Mouse (Mus musculus) CH12.LX (cell line): ENCODE measurements around the gene U2af2. TPM values are rescaled to one million over a fixed set of nuclear protein-coding genes. Genes with fewer than 3 reads are reported as not detected.

Source experiments
- DNase-seq: peaks from one replicate; pipeline ENCODE4 v3.0.0-alpha.2; 2013; ENCODE audit errors: extremely low read depth
- H3K27ac ChIP-seq: 2 replicates; pipeline ENCODE4 v1.5.1; 2012; ENCODE audit warnings: low read depth, mild to moderate bottlenecking, control low read depth, moderate library complexity; ENCODE audit not compliant: insufficient read depth
- H3K27me3 ChIP-seq: replicated peaks from 2 replicates; pipeline ENCODE3; 2012; ENCODE audit warnings: inconsistent platforms
- H3K36me3 ChIP-seq, 2 experiments: replicated peaks in 1 of 2; 2 replicates each; pipeline versions ENCODE3 to v1.6.1; 2012; ENCODE audit warnings: inconsistent platforms in 1 of 2, low read length in 1 of 2, mild to moderate bottlenecking in 1 of 2, mixed read lengths in 1 of 2, moderate library complexity in 1 of 2; ENCODE audit not compliant: control insufficient read depth in 1 of 2, insufficient read depth in 1 of 2
- H3K4me1 ChIP-seq, 2 experiments: 2 replicates each; pipeline ENCODE4 v1.6.1; 2012; ENCODE audit warnings: inconsistent platforms in 1 of 2, moderate library complexity in 1 of 2; ENCODE audit not compliant: insufficient read depth in 2 of 2, control insufficient read depth in 1 of 2
- H3K4me2 ChIP-seq: 2 replicates; pipeline ENCODE4 v1.6.1; 2012; ENCODE audit warnings: low read depth, mild to moderate bottlenecking, control low read depth; ENCODE audit not compliant: poor library complexity, insufficient read depth, severe bottlenecking
- H3K4me3 ChIP-seq, 3 experiments: fragments of 150-350 bp in 1 of 3; sonication (generic) in 1 of 3; replicated peaks in 1 of 3; 2 replicates each; pipeline versions ENCODE3 to v1.5.1; 2011 to 2012; ENCODE audit warnings: low read depth in 2 of 3, low read length in 2 of 3, mild to moderate bottlenecking in 2 of 3, moderate library complexity in 2 of 3, control low read depth in 1 of 3, improper control_type of control experiment in 1 of 3, inconsistent platforms in 1 of 3, mixed read lengths in 1 of 3; ENCODE audit not compliant: poor library complexity in 1 of 3
- H3K79me2 ChIP-seq: replicated peaks from 2 replicates; pipeline ENCODE4 v1.6.1; 2012; ENCODE audit warnings: mild to moderate bottlenecking, moderate library complexity; ENCODE audit not compliant: control insufficient read depth, poor library complexity, insufficient read depth, severe bottlenecking; ENCODE audit errors: extremely low read depth
- H3K9ac ChIP-seq: 2 replicates; pipeline ENCODE4 v1.6.1; 2012; ENCODE audit warnings: low read depth, mild to moderate bottlenecking, control low read depth, moderate library complexity; ENCODE audit not compliant: insufficient read depth
- H3K9me3 ChIP-seq: replicated peaks from 2 replicates; pipeline ENCODE3; 2012; ENCODE audit warnings: low read length, inconsistent platforms, mixed read lengths
- CHD1 ChIP-seq: IDR thresholded peaks from 2 replicates; pipeline ENCODE4 v1.6.1; 2012; ENCODE audit warnings: low read depth, low read length, improper control_type of control experiment, inconsistent platforms
- E2F4 ChIP-seq: IDR thresholded peaks from 2 replicates; pipeline ENCODE4 v1.6.1; 2011; ENCODE audit warnings: low read depth, low read length, improper control_type of control experiment; ENCODE audit not compliant: insufficient replicate concordance
- ELF1 ChIP-seq: IDR thresholded peaks from 2 replicates; pipeline ENCODE4 v1.6.1; 2014; ENCODE audit warnings: low read depth, mild to moderate bottlenecking, inconsistent platforms, low read length, improper control_type of control experiment
- ETS1 ChIP-seq: conservative IDR thresholded peaks from 2 replicates; pipeline ENCODE4 v1.6.1; 2012; ENCODE audit warnings: low read depth, mild to moderate bottlenecking, inconsistent platforms, low read length, improper control_type of control experiment, moderate library complexity
- HCFC1 ChIP-seq: IDR thresholded peaks from 2 replicates; pipeline ENCODE4 v1.6.1; 2012; ENCODE audit warnings: low read depth, mild to moderate bottlenecking, inconsistent platforms, low read length, improper control_type of control experiment
- JUN ChIP-seq: IDR thresholded peaks from 2 replicates; pipeline ENCODE4 v1.6.1; 2011; ENCODE audit warnings: low read depth, mild to moderate bottlenecking, low read length, improper control_type of control experiment, moderate library complexity; ENCODE audit not compliant: insufficient read depth
- JUND ChIP-seq: conservative IDR thresholded peaks from 2 replicates; pipeline ENCODE4 v1.6.1; 2011; ENCODE audit warnings: low read depth, low read length, improper control_type of control experiment
- MAFK ChIP-seq: IDR thresholded peaks from 2 replicates; pipeline ENCODE4 v1.6.1; 2011; ENCODE audit warnings: low read length, improper control_type of control experiment; ENCODE audit not compliant: insufficient replicate concordance
- MAX ChIP-seq: IDR thresholded peaks from 2 replicates; pipeline ENCODE4 v1.6.1; 2011; ENCODE audit warnings: low read length, improper control_type of control experiment
- MAZ ChIP-seq: IDR thresholded peaks from 2 replicates; pipeline ENCODE4 v1.6.1; 2012; ENCODE audit warnings: low read depth, mild to moderate bottlenecking, inconsistent platforms, low read length, improper control_type of control experiment, moderate library complexity
- MEF2A ChIP-seq: IDR thresholded peaks from 2 replicates; pipeline ENCODE4 v1.6.1; 2014; ENCODE audit warnings: low read depth, mild to moderate bottlenecking, inconsistent platforms, low read length, improper control_type of control experiment, borderline replicate concordance
- MXI1 ChIP-seq: IDR thresholded peaks from 2 replicates; pipeline ENCODE4 v1.6.1; 2011; ENCODE audit warnings: mild to moderate bottlenecking, low read depth, low read length, improper control_type of control experiment
- NELFE ChIP-seq: IDR thresholded peaks from 2 replicates; pipeline ENCODE4 v1.6.1; 2011; ENCODE audit warnings: low read depth, low read length, improper control_type of control experiment
- RAD21 ChIP-seq: IDR thresholded peaks from 2 replicates; pipeline ENCODE4 v1.6.1; 2011; ENCODE audit warnings: low read depth, mild to moderate bottlenecking, low read length, improper control_type of control experiment, moderate library complexity
- SMC3 ChIP-seq: IDR thresholded peaks from 2 replicates; pipeline ENCODE4 v1.6.1; 2011; ENCODE audit warnings: low read depth, low read length, improper control_type of control experiment
- TBP ChIP-seq: conservative IDR thresholded peaks from 2 replicates; pipeline ENCODE4 v1.6.1; 2011; ENCODE audit warnings: low read depth, low read length, improper control_type of control experiment
- TCF12 ChIP-seq: IDR thresholded peaks from 2 replicates; pipeline ENCODE4 v1.6.1; 2014; ENCODE audit warnings: low read depth, mild to moderate bottlenecking, inconsistent platforms, low read length, improper control_type of control experiment
- USF2 ChIP-seq: conservative IDR thresholded peaks from 2 replicates; pipeline ENCODE4 v1.6.1; 2011; ENCODE audit warnings: low read depth, low read length, improper control_type of control experiment
- ZKSCAN1 ChIP-seq: IDR thresholded peaks from 2 replicates; pipeline ENCODE4 v1.6.1; 2012; ENCODE audit warnings: low read depth, inconsistent platforms, low read length, improper control_type of control experiment, borderline replicate concordance
- dilution Hi-C: fragments of 300-500 bp; cut with MboI; formaldehyde crosslinking; loops from 2 replicates; pipeline ENCODE4 v1.14.3; 2020; ENCODE audit warnings: low sequenced_read_pairs; ENCODE audit not compliant: extremely low pct_unique_long_range_greater_than_20kb, extremely low pct_ligation_motif_present
- in situ Hi-C: fragments of 300-500 bp; cut with MboI; formaldehyde crosslinking; loops from 3 replicates; pipeline ENCODE4 v1.14.3; 2019; ENCODE audit warnings: low sequenced_read_pairs, low pct_ligation_motif_present, low pct_unique_long_range_greater_than_20kb, mixed read lengths
- polyA plus RNA-seq: library from polyadenylated mRNA; unstranded; fragments of >175 nt; gene quantifications from 2 replicates; pipeline ENCODE4 v1.2.1, GENCODE M21; 2012; ENCODE audit warnings: low read depth; ENCODE audit not compliant: insufficient read length
- total RNA-seq, 2 experiments: library from RNA; depleted of rRNA; stranded (reverse); fragments of 300-350 nt in 1 of 2; fragments of >200 nt in 1 of 2; gene quantifications; 2 replicates each; pipeline ENCODE4 v1.2.3; 2012 to 2014

Gene U2af2
- total and polyA plus RNA-seq, 3 experiments = 293 to 449 (median 295) TPM

DNA sequence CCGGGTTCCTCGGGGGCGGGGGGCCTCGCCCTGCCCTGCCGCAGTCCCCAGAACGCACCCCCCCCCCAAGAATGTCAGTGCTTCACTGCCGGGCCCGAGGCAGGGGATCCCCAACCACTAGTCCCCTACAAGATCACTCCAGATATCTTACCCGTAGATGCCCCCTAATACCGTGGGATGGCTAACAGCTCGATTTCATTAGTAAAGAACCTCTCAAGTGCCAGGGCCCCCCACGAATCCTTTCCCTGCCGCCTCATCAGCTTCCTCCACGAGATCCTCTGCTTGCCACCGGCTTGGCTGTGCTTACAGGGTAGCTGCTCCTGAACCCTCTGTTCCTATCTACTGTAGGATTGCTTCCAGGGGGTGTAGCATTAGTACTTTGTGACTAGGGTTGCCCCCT, 41.3 kb upstream of the U2af2 start:
- peak; percentile 8; the same call in 1 of the 2 replicates for TF ChIP-seq MAX
- no peak for TF ChIP-seq MAFK
- 0 out of 2 replicates have a peak, but pooled peaks have one; percentile 5 for TF ChIP-seq MAZ
- DNase-seq = no peak
- H3K36me3 ChIP-seq = peaks cover 35 to 57% of the 10 kb centered on the region in 2 experiments
- peaks cover 33% of the 10 kb centered on the region for H3K79me2 ChIP-seq
- peak overlapping the region; percentile 54; the same call in 1 of the 2 replicates for H3K27ac ChIP-seq
- H3K4me2 ChIP-seq = peak overlapping the region; percentile 83
- peak overlapping the region; percentile 81 to 82 (median 81) for H3K4me3 ChIP-seq
- H3K4me1 ChIP-seq = peaks cover 0 to 35% of the 10 kb centered on the region in 2 experiments; a peak in 2 of 4 replicates
- H3K9ac ChIP-seq = peak overlapping the region; percentile 98
- in situ Hi-C loops = no loop called here
- peaks cover 6% of the 10 kb centered on the region for H3K9me3 ChIP-seq
- dilution Hi-C loops = no loop called here
- H3K27me3 ChIP-seq = no peaks in the 10 kb centered on the region

DNA sequence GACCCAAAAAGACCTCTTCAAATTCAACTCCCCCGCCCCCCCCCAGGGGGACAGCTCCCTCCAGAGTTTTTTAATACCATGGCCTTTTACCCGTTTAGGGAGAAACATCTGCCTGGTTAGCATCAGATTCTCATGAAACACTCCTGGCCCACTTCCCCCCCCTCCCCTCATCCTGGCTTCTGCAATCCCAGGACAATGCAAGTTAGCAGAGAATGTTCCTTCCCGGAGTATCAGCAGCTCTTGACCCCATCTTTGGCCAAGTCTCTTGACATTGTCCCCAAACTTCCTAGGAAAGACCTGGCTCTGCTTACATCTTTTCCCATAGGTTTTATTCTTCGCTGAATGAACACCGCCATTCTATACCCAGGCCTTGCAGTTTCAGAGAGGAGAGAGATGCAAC, 40.7 kb upstream of the U2af2 start:
- Histone ChIP-seq H3K79me2 (peaks cover 33% of the 10 kb centered on the region), H3K4me2 (peak overlapping the region; percentile 83), H3K27ac (no peak overlapping the region), H3K27me3 (no peaks in the 10 kb centered on the region), H3K4me3 (peak overlapping the region; percentile 81 to 82 (median 81)), H3K36me3 (peaks cover 39 to 62% of the 10 kb centered on the region in 2 experiments), H3K9me3 (peaks cover 6% of the 10 kb centered on the region), H3K9ac (peak overlapping the region; percentile 98), H3K4me1 (peaks cover 0 to 31% of the 10 kb centered on the region in 2 experiments; a peak in 2 of 4 replicates)
- no peak for DNase-seq
- dilution Hi-C loops (no loop called here), in situ Hi-C loops (no loop called here)
- TF ChIP-seq USF2 = no peak
- no peak for TF ChIP-seq ZKSCAN1
- no peak for TF ChIP-seq MAZ
- no peak for TF ChIP-seq HCFC1
- no peak for TF ChIP-seq CHD1
- TF ChIP-seq MEF2A = no peak
- TF ChIP-seq TCF12 = no peak
- TF ChIP-seq SMC3 = no peak
- no peak for TF ChIP-seq TBP
- TF ChIP-seq JUN = no peak
- TF ChIP-seq MXI1 = no peak
- TF ChIP-seq E2F4 = no peak
- no peak for TF ChIP-seq JUND
- TF ChIP-seq NELFE = no peak
- TF ChIP-seq ELF1 = no peak
- no peak for TF ChIP-seq RAD21
- no peak for TF ChIP-seq ETS1
